Mouse (Mus musculus): ENCODE data around the gene Muc1. TPM values are rescaled to one million over a fixed set of nuclear protein-coding genes. Genes with fewer than 3 reads are reported as not detected.

The Muc1 gene
- polyA plus RNA-seq, 1 experiment from 2014 or later: 0.16 TPM

DNA sequence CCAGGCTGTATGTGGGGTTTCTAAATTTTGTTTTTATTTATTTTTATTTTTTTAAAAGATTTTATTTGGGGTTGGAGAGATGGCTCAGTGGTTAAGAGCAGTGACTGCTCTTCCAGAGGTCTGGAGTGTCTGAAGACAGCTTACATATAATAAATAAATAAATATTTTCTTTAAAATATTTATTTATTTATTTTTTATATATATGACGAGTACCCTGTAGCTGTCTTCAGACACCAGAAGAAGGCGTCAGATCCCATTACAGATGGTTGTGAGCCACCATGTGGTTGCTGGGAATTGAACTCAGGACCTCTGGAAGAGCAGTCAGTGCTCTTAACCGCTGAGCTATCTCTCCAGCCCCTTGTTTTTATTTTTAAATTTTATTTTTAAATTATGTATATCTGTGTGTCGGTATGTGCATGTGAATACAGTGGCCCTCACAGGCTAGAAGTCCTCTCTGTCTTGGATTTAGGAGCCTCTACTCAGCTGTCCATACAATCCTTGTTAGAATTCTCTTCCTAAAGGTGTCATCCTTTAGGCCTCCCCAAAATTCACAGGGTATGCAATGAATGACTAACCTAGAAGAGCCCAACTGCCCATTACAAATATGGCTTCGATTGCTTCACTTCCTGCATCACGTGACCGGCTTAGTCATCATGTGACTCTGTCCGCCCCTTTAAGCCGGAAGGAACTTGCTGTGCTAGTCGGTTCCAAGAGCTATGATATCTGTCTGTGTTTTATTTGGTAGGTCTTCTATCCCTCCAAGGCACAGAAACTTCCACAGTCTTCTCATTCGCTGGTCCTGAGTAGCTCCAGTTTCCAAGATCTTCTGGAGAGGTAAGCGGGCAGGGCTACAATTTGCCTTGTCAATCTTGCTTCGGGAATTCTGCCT, 26.4 kb upstream of the Muc1 start, which contains the start of gene Gba:
TSS of gene Gba (plus strand) at position 676 of the 889 bp plus-strand sequence.
- 23% methylated on average over 13 of the region's 13 CpGs for WGBS
- H3K4me1 ChIP-seq (ENCODE audit: control insufficient read depth in 2 of 2, insufficient read depth in 2 of 2, low read length in 2 of 2): peaks cover 4% of the 10 kb centered on the region in 2 experiments; a peak in 3 of 4 replicates
- peak within 1 kb of the TSS; percentile 74 for H3K4me2 ChIP-seq (ENCODE audit: low read length)
- ATAC-seq (ENCODE audit: insufficient number of reproducible peaks, insufficient read depth, low FRiP score, low read depth): peak; percentile 79
- no peaks in the 10 kb centered on the region for H3K27me3 ChIP-seq (ENCODE audit: control insufficient read depth, insufficient read depth, low read length)
- H3K36me3 ChIP-seq (ENCODE audit: control insufficient read depth, insufficient read depth, low read length): peaks cover 36% of the 10 kb centered on the region
- peak within 1 kb of the TSS in 1 of 2 experiments; percentile 29; a peak in 2 of 4 replicates for H3K27ac ChIP-seq (replicated peaks in 1 of 2; ENCODE audit: control insufficient read depth in 1 of 2, insufficient read depth in 1 of 2, low read depth in 2 of 2, low read length in 2 of 2)
- H3K9ac ChIP-seq (ENCODE audit: low read length): peak within 1 kb of the TSS; percentile 69
- peak within 1 kb of the TSS; percentile 58 to 61 for H3K4me3 ChIP-seq (ENCODE audit: control insufficient read depth in 1 of 2, insufficient read depth in 1 of 2, low read depth in 1 of 2, low read length in 2 of 2)
- no peaks in the 10 kb centered on the region for H3K9me3 ChIP-seq (ENCODE audit: control insufficient read depth, low read length)

DNA sequence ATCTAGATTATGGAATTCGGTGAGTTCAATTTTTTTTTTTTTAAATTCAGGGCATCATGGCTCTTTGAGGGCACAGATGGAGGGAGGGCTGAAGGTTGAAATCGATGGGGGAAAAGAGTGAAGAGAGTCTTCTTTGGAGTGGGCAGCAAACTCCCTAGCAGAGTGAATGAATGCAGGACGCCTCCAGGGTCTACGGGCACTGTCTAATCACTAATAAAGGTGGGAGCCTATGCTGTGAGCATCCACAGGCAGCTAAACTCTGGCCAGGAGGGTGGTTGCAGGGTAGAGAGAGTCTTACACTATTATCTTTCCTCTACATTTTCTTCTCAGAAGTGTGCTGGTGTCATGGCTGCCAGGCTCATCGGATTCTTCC, 25.7 kb upstream of the Muc1 start:
- H3K36me3 ChIP-seq (ENCODE audit: control insufficient read depth, insufficient read depth, low read length): peaks cover 42% of the 10 kb centered on the region
- no peaks in the 10 kb centered on the region for H3K27me3 ChIP-seq (ENCODE audit: control insufficient read depth, insufficient read depth, low read length)
- peaks cover 4% of the 10 kb centered on the region in 2 experiments; a peak in 3 of 4 replicates for H3K4me1 ChIP-seq (ENCODE audit: control insufficient read depth in 2 of 2, insufficient read depth in 2 of 2, low read length in 2 of 2)
- peak overlapping the region; percentile 74 for H3K4me2 ChIP-seq (ENCODE audit: low read length)
- 26% methylated on average over 5 of the region's 5 CpGs for WGBS
- no peak for ATAC-seq (ENCODE audit: insufficient number of reproducible peaks, insufficient read depth, low FRiP score, low read depth)
- H3K9me3 ChIP-seq (ENCODE audit: control insufficient read depth, low read length): no peaks in the 10 kb centered on the region
- peak overlapping the region; percentile 69 for H3K9ac ChIP-seq (ENCODE audit: low read length)
- peak overlapping the region in 1 of 2 experiments; percentile 29; a peak in 1 of 4 replicates for H3K27ac ChIP-seq (replicated peaks in 1 of 2; ENCODE audit: control insufficient read depth in 1 of 2, insufficient read depth in 1 of 2, low read depth in 2 of 2, low read length in 2 of 2)
- peak overlapping the region; percentile 58 to 61 for H3K4me3 ChIP-seq (ENCODE audit: control insufficient read depth in 1 of 2, insufficient read depth in 1 of 2, low read depth in 1 of 2, low read length in 2 of 2)

DNA sequence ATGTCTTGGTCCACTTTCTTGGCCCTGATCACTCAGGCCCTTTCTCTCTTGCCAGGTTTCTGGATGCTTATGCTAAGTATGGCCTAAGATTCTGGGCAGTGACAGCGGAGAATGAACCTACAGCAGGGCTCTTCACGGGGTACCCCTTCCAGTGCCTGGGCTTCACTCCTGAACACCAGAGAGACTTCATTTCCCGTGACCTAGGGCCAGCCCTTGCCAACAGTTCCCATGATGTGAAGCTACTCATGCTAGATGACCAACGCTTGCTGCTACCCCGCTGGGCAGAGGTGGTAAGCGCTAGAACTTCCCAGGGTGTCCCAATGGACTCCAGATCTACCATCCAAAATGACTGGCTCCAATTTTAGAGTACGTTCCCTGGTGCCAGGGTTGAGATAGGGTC, 22.8 kb upstream of the Muc1 start:
- 89% methylated on average over 7 of the region's 7 CpGs for WGBS

DNA sequence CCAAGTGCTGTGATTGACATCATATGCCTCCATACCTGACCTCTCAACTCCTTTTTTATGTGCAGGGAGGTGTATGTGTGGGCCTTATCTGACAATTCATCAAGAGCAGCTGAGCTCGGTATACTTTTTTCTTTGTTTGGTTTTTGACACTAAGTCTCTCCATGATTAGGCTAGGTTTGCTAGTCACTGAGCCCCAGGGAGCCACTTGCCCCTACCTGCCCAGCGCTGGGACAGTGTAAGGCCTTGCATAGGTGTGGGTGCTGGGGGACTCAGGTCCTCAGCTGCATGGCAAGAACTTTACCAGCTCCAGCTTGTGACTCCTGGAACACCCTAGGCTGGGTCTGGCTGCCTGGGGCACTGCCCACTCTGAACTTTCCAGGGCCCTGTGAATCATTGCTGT, 22.2 kb upstream of the Muc1 start:
- H3K36me3 ChIP-seq (ENCODE audit: control insufficient read depth, insufficient read depth, low read length): peaks cover 70% of the 10 kb centered on the region
- no peak overlapping the region for H3K4me3 ChIP-seq (ENCODE audit: control insufficient read depth in 1 of 2, insufficient read depth in 1 of 2, low read depth in 1 of 2, low read length in 2 of 2)
- no peak overlapping the region for H3K9ac ChIP-seq (ENCODE audit: low read length)
- peaks cover 4% of the 10 kb centered on the region in 2 experiments; a peak in 3 of 4 replicates for H3K4me1 ChIP-seq (ENCODE audit: control insufficient read depth in 2 of 2, insufficient read depth in 2 of 2, low read length in 2 of 2)
- no peaks in the 10 kb centered on the region for H3K9me3 ChIP-seq (ENCODE audit: control insufficient read depth, low read length)
- H3K27me3 ChIP-seq (ENCODE audit: control insufficient read depth, insufficient read depth, low read length): no peaks in the 10 kb centered on the region
- H3K4me2 ChIP-seq (ENCODE audit: low read length): no peak overlapping the region
- no peak for ATAC-seq (ENCODE audit: insufficient number of reproducible peaks, insufficient read depth, low FRiP score, low read depth)
- WGBS: 83% methylated on average over 2 of the region's 2 CpGs
- H3K27ac ChIP-seq (replicated peaks in 1 of 2; ENCODE audit: control insufficient read depth in 1 of 2, insufficient read depth in 1 of 2, low read depth in 2 of 2, low read length in 2 of 2): no peak overlapping the region

More for the DNA sequence above, 22.8 kb upstream of the Muc1 start:
- Histone ChIP-seq H3K4me1 (ENCODE audit: control insufficient read depth in 2 of 2, insufficient read depth in 2 of 2, low read length in 2 of 2) (peaks cover 4% of the 10 kb centered on the region in 2 experiments; a peak in 3 of 4 replicates), H3K27ac (replicated peaks in 1 of 2; ENCODE audit: control insufficient read depth in 1 of 2, insufficient read depth in 1 of 2, low read depth in 2 of 2, low read length in 2 of 2) (no peak overlapping the region), H3K4me2 (ENCODE audit: low read length) (no peak overlapping the region), H3K9me3 (ENCODE audit: control insufficient read depth, low read length) (no peaks in the 10 kb centered on the region), H3K4me3 (ENCODE audit: control insufficient read depth in 1 of 2, insufficient read depth in 1 of 2, low read depth in 1 of 2, low read length in 2 of 2) (no peak overlapping the region), H3K27me3 (ENCODE audit: control insufficient read depth, insufficient read depth, low read length) (no peaks in the 10 kb centered on the region), H3K36me3 (ENCODE audit: control insufficient read depth, insufficient read depth, low read length) (peaks cover 67% of the 10 kb centered on the region), H3K9ac (ENCODE audit: low read length) (no peak overlapping the region)
- ATAC-seq (ENCODE audit: insufficient number of reproducible peaks, insufficient read depth, low FRiP score, low read depth): no peak

DNA sequence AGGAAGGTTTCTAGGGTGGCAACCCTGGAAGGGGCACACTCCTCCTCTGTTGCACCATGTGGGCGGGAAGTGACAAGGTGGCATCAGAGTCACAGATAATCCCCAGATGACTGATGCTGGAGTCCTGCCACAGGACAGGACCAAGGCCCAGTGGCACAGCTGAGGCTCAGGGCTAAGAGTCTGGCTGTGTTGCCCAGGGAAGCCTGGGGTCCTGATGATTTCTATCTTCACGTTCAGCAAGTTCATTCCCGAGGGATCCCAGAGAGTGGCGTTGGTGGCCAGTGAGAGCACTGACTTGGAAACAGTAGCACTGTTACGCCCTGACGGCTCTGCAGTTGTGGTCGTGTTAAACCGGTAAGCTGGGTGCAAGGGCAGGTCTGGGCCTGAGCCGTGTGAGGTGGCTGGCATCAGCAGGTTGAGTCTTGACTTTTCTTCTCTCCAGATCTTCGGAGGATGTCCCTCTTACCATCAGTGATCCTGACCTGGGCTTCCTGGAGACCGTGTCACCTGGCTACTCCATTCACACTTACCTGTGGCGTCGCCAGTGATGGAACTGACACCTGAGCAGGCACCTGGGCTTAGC, 20.7 kb upstream of the Muc1 start:
- H3K9ac ChIP-seq (ENCODE audit: low read length): no peak overlapping the region
- 88% methylated on average over 13 of the region's 13 CpGs for WGBS
- H3K4me1 ChIP-seq (ENCODE audit: control insufficient read depth in 2 of 2, insufficient read depth in 2 of 2, low read length in 2 of 2): peaks cover 3 to 11% of the 10 kb centered on the region in 2 experiments; a peak in 3 of 4 replicates
- no peaks in the 10 kb centered on the region for H3K27me3 ChIP-seq (ENCODE audit: control insufficient read depth, insufficient read depth, low read length)
- H3K4me2 ChIP-seq (ENCODE audit: low read length): no peak overlapping the region
- H3K4me3 ChIP-seq (ENCODE audit: control insufficient read depth in 1 of 2, insufficient read depth in 1 of 2, low read depth in 1 of 2, low read length in 2 of 2): no peak overlapping the region
- no peak for ATAC-seq (ENCODE audit: insufficient number of reproducible peaks, insufficient read depth, low FRiP score, low read depth)
- peaks cover 73% of the 10 kb centered on the region for H3K36me3 ChIP-seq (ENCODE audit: control insufficient read depth, insufficient read depth, low read length)
- H3K27ac ChIP-seq (replicated peaks in 1 of 2; ENCODE audit: control insufficient read depth in 1 of 2, insufficient read depth in 1 of 2, low read depth in 2 of 2, low read length in 2 of 2): no peak overlapping the region
- H3K9me3 ChIP-seq (ENCODE audit: control insufficient read depth, low read length): no peaks in the 10 kb centered on the region

DNA sequence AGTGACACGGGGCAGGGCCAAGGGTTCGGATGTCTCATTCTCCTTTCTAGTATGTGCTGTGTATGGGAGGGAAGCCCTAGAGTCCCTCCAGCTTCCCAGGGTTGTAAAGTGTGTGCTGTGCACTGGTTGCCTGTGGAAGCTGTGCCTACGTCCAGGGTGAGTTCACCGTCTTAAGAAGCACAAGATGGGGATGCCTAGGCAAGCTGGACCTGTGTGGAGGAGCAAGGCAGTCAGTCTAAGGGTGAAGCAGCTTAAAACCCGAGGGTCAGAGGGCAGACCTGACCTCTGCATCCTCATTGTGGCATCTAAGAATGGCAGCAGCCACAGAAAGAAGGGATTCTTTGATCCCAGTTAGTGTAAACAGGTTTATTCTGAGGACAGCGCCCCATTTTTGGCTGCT, 20.1 kb upstream of the Muc1 start:
- WGBS: 86% methylated on average over 6 of the region's 6 CpGs
- no peak for ATAC-seq (ENCODE audit: insufficient number of reproducible peaks, insufficient read depth, low FRiP score, low read depth)
- peaks cover 73% of the 10 kb centered on the region for H3K36me3 ChIP-seq (ENCODE audit: control insufficient read depth, insufficient read depth, low read length)

DNA sequence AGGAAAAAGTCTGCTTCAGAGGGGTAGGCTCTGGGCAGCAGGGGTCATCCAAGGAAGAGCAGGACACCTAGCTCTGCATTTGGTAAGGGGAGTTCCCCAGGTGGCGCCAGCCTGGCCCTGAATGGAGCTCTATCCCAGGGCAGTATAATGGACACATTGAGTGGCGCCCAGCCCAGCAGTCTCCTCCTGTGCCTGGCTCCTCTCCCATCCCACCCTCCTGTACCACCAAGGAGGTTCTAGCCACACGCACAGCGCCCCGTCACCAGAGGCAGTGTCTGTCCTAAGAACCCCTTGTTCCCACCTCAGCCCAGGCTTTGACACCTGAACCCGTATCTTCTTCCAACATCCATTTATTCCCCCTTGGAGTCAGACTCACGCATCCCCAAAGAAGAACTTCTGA, 19.1 kb upstream of the Muc1 start:
- Histone ChIP-seq H3K4me2 (ENCODE audit: low read length) (no peak overlapping the region), H3K4me1 (ENCODE audit: control insufficient read depth in 2 of 2, insufficient read depth in 2 of 2, low read length in 2 of 2) (peaks cover 0 to 11% of the 10 kb centered on the region in 2 experiments; a peak in 3 of 4 replicates), H3K27ac (replicated peaks in 1 of 2; ENCODE audit: control insufficient read depth in 1 of 2, insufficient read depth in 1 of 2, low read depth in 2 of 2, low read length in 2 of 2) (no peak overlapping the region; a peak in 1 of 4 replicates), H3K9me3 (ENCODE audit: control insufficient read depth, low read length) (no peaks in the 10 kb centered on the region), H3K27me3 (ENCODE audit: control insufficient read depth, insufficient read depth, low read length) (no peaks in the 10 kb centered on the region), H3K4me3 (ENCODE audit: control insufficient read depth in 1 of 2, insufficient read depth in 1 of 2, low read depth in 1 of 2, low read length in 2 of 2) (no peak overlapping the region), H3K9ac (ENCODE audit: low read length) (no peak overlapping the region), H3K36me3 (ENCODE audit: control insufficient read depth, insufficient read depth, low read length) (peaks cover 64% of the 10 kb centered on the region)
- WGBS: 87% methylated on average over 7 of the region's 7 CpGs
- ATAC-seq (ENCODE audit: insufficient number of reproducible peaks, insufficient read depth, low FRiP score, low read depth): no peak

More for the DNA sequence above, 20.1 kb upstream of the Muc1 start:
- Histone ChIP-seq H3K9me3 (ENCODE audit: control insufficient read depth, low read length) (no peaks in the 10 kb centered on the region), H3K4me2 (ENCODE audit: low read length) (no peak overlapping the region), H3K9ac (ENCODE audit: low read length) (no peak overlapping the region), H3K27ac (replicated peaks in 1 of 2; ENCODE audit: control insufficient read depth in 1 of 2, insufficient read depth in 1 of 2, low read depth in 2 of 2, low read length in 2 of 2) (no peak overlapping the region), H3K4me3 (ENCODE audit: control insufficient read depth in 1 of 2, insufficient read depth in 1 of 2, low read depth in 1 of 2, low read length in 2 of 2) (no peak overlapping the region), H3K27me3 (ENCODE audit: control insufficient read depth, insufficient read depth, low read length) (no peaks in the 10 kb centered on the region), H3K4me1 (ENCODE audit: control insufficient read depth in 2 of 2, insufficient read depth in 2 of 2, low read length in 2 of 2) (peaks cover 0 to 8% of the 10 kb centered on the region in 2 experiments; a peak in 2 of 4 replicates)

Measured in heart, embryonic 14.5 days (tissue).